Mouse (Mus musculus) left cerebral cortex, postnatal 14 days (tissue): ENCODE results near the gene Eef1akmt4. TPM values are rescaled to one million over a fixed set of nuclear protein-coding genes. Genes with fewer than 3 reads are reported as not detected.

ENCODE experiments used
- DNase-seq, 2 experiments: peaks; one replicate each; pipeline ENCODE4 v3.0.0; 2021 to 2022; ENCODE audit warnings: low spot score in 2 of 2, mixed read lengths in 1 of 2
- intact Hi-C: fragments of 180-260 bp; cut with DNase I; formaldehyde crosslinking; loops from one replicate; pipeline ENCODE4 v1.15.1; 2025
- long read RNA-seq, 2 experiments: library from polyadenylated mRNA; stranded (forward); transcript quantifications; one replicate each; pipeline ENCODE4 v2.0.0; 2021
- total RNA-seq, 2 experiments: library from RNA; stranded (reverse); gene quantifications; 2 replicates each; pipeline ENCODE4 v1.2.3; 2021

Gene Eef1akmt4
- 1 to 10 TPM; 1.6 to 2.6 TPM for total RNA-seq
- long read RNA-seq, experiment 1, partial matches to known transcripts: 0 of 2 reads
- long read RNA-seq, experiment 1, other reads (novel, unspliced or antisense): 1 of 2 reads
- long read RNA-seq, experiment 2: 0 reads

GRCm38 (mm10) chr16:20611357-20612227 lies at the start of gene Eef1akmt4, which contains the start of the genes Gm49333 and Alg3:
Gene Eef1akmt4 (plus strand): TSS chr16:20611593.
Gene Gm49333 (plus strand): TSS chr16:20611610.
Gene Alg3 (minus strand): TSS chr16:20611735.
- DNase-seq: peak; percentile 77 to 88
- intact Hi-C loops: loop anchor here (5.0 kb wide), 1 partner anchor 41 kb away; the partner anchor contains the start of gene Psmd2

- intact Hi-C loops: no loop called here
- no peak for DNase-seq
These were observed 46.3 kb upstream of the Eef1akmt4 start for GRCm38 (mm10) chr16:20565075-20565474.

GRCm38 (mm10) chr16:20589366-20589938 lies 21.9 kb upstream of the Eef1akmt4 start, which contains the start of gene Vwa5b2:
Gene Vwa5b2 (plus strand): TSS chr16:20589471.
- intact Hi-C loops: no loop called here
- peak; percentile 51 to 57 for DNase-seq

DNA sequence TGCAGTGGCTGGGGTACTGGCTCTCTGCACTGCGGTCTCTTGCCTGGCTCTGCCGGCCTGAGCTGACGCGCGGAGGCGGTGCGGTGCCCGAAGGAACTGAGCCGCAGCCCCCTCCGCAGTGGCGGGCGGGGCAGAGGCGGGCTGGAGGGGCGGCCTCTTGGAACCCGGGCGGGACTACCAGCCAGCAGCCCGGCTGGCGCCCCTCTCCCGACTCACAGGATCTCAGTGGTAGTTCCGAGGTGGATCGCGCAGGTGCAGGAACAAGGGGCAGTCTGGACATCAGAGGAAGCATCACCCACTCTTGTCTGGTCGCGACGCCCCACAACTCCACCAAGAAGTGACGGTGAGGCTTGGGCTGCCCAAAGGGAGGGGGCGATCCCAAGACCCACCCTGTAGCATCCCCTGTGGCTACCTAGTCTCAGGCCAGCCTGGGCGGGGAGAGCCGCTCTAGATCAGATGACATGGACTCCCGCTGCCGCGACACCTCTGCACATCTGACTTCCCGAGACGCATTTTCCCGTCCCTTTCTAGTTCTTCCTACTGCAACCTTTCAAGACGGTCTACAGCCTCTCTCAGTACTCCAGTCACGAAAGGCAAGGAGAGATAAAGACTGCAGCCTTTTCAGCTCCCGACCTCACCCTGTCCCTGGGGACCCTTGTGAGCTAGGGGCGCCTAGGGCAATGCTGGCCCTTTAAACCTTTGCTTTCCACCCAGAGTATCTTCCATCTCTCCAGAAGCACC lies 21.3 kb upstream of the Eef1akmt4 start:
- DNase-seq: peak; percentile 53 to 69
- intact Hi-C loops: no loop called here

DNA sequence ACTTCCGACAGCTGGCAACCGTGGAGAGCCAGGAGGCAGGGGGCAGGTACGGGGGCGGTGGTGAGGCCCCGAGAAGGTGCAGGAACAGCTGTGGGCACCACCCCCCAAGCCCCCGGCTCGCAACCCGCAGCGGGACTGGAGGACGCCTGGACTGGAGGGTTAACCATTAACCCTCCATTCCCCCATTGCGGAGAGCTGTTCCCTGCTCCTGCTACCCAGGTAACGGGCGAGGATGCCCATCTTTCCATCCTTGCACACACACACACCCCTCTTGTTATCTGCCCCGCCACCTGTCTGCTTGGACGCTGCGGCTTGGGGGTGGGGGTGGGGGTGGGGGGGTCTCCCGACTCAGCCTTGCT lies 20.7 kb upstream of the Eef1akmt4 start:
- intact Hi-C loops: no loop called here

DNA sequence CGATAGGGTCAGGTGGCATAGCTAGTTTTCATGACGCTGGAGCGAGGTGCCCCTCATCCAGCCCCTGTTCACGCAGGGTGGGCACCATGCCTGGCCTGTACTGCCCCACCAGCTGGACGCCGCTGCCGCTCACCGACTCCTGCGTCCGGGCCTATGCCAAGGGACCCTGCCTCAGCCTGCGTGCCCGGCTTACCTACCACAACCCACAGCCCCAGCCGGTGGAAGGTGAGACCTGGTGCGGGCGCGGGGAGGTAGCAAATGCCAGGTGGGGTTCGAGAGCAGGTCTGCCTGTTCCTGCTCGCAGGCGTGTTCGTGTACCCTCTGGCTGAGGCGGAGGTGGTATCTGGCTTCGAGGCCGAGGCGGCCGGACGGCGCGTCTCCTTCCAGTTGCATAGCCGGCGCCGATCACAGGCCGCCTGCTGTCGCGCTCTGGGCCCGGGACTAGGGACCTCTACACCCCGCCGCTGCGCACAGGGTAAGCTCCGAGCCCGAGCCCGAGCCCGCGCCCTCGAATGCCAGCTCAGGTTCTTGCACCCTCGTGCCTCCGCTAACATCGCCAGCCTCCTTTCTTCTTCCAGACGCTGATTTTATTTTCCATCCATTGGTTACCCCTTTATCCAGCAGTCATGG lies 20.2 kb upstream of the Eef1akmt4 start:
- intact Hi-C loops: no loop called here

More for the DNA sequence above, 20.7 kb upstream of the Eef1akmt4 start:
- DNase-seq: no peak

DNA sequence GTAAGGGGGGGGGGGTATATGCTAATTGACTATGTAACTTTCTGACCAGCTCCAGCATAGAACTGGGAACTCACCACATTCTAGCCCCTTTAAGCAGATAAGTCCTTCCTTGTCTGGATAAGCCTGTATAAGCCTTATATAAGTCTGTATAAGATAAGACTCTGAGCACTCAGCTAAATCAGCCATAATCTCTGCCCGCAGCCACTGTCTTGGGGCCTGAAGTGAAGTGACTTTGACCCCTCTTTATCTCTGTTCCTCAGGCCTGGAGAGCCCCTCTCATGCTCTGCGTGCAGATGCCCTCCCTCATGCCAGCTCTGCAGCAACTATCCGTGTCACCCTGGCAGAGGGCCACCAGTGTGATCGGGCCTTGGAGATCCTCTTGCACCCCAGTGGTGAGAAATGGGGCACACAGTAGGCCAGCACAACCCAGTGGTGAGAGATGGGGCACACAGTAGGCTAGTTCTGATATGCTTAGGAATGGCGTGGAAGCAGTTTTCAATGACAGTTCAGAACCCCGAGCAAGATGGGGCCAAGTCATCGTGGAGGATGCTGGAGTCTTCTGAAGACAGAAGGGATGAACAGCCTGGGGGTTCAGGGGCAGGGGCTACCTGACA lies 16.2 kb upstream of the Eef1akmt4 start:
- intact Hi-C loops: no loop called here
- no peak for DNase-seq

More for the DNA sequence above, 20.2 kb upstream of the Eef1akmt4 start:
- DNase-seq: no peak

- intact Hi-C loops: no loop called here
- no peak for DNase-seq
These were observed 15.7 kb upstream of the Eef1akmt4 start for GRCm38 (mm10) chr16:20595737-20596136.

- intact Hi-C loops: no loop called here
- DNase-seq: no peak
These were observed 14.5 kb upstream of the Eef1akmt4 start for GRCm38 (mm10) chr16:20596687-20597441.

GRCm38 (mm10) chr16:20600511-20600910 lies 10.9 kb upstream of the Eef1akmt4 start:
- intact Hi-C loops: no loop called here

GRCm38 (mm10) chr16:20604705-20605104 lies 6.7 kb upstream of the Eef1akmt4 start:
- DNase-seq: no peak
- intact Hi-C loops: no loop called here

More at GRCm38 (mm10) chr16:20600511-20600910, 10.9 kb upstream of the Eef1akmt4 start:
- no peak for DNase-seq

- intact Hi-C loops: loop anchor here (5.0 kb wide), 1 partner anchor 42 kb away; the partner anchor contains the start of gene Psmd2
- peak; percentile 78 to 80 for DNase-seq
These were observed 664 bp upstream of the Eef1akmt4 start for GRCm38 (mm10) chr16:20610501-20611356.

GRCm38 (mm10) chr16:20619541-20620398 lies 8.4 kb downstream of the Eef1akmt4 start:
- no peak for DNase-seq
- intact Hi-C loops: no loop called here

- intact Hi-C loops: no loop called here
These were observed 9.0 kb downstream of the Eef1akmt4 start for GRCm38 (mm10) chr16:20620399-20620735.

DNA sequence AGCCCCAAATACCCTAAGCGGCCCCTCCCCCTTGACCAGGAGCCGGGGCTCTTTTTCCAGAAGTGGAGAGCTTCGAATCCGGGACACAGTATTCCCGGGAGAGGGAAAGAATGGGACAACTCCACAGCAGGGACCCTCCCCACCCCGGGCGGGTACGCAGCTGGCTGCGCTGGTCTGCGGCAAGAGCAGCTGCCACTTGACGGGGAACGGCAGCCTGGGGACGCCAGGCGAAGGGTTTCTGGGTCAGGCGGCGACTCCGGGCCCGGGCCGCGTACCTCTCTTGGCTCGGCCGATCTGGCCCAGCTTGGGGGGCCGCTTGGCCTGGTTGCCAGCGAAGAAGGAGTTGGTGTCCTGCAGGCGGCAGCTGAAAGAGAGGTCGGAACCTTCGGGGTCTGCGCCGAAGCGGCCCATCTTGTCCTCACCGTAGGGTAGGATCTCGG lies 9.4 kb downstream of the Eef1akmt4 start:
- intact Hi-C loops: no loop called here
- DNase-seq: no peak

More at GRCm38 (mm10) chr16:20620399-20620735, 9.0 kb downstream of the Eef1akmt4 start:
- DNase-seq: no peak
